14 mouse cellular contexts compared by ENCODE assay signal in genomic region chr2:32902126-32902525, GRCm38 (mm10).
"Had no signal": no experiment of that assay in that cellular context is flagged by ENCODE, and none has a peak within 500 bp of the region (broad histone marks: within the 10 kb centered on the region; RNA-seq: fewer than 3 reads in every experiment).

No protein-coding gene starts in this region.

- H3K36me3 ChIP-seq: midbrain, embryonic 12.5 days; neural tube, embryonic 15.5 days had no signal

- H3K27ac ChIP-seq: intestine, embryonic 15.5 days; layer of hippocampus, adult 2 months; limb, embryonic 13.5 days; liver, embryonic 14.5 days; midbrain, embryonic 12.5 days; neural tube, embryonic 15.5 days had no signal

- H3K9ac ChIP-seq: intestine, embryonic 15.5 days; limb, embryonic 13.5 days; liver, embryonic 14.5 days; midbrain, embryonic 12.5 days; neural tube, embryonic 15.5 days; stomach, embryonic 15.5 days had no signal

- H3K9me3 ChIP-seq: intestine, embryonic 15.5 days; limb, embryonic 13.5 days; megakaryocyte, embryonic 14.5 days; midbrain, embryonic 12.5 days; neural tube, embryonic 15.5 days; stomach, embryonic 15.5 days had no signal

- DNase-seq: kidney, adult 18-20 months; kidney, postnatal 10 days; kidney, postnatal 4 days; lung, adult 18-20 months; lung, postnatal 4 days; thymus, postnatal 14 days had no signal

- ATAC-seq: intestine, embryonic 15.5 days had no signal

- H3K27me3 ChIP-seq: intestine, embryonic 15.5 days; limb, embryonic 13.5 days; midbrain, embryonic 12.5 days; neural tube, embryonic 15.5 days; stomach, embryonic 15.5 days had no signal

- H3K4me2 ChIP-seq: intestine, embryonic 15.5 days; limb, embryonic 13.5 days; midbrain, embryonic 12.5 days; neural tube, embryonic 15.5 days; stomach, embryonic 15.5 days had no signal

- H3K4me3 ChIP-seq: intestine, embryonic 15.5 days; layer of hippocampus, adult 2 months; limb, embryonic 13.5 days; megakaryocyte, embryonic 14.5 days; midbrain, embryonic 12.5 days; neural tube, embryonic 15.5 days; stomach, embryonic 15.5 days had no signal
